In genomic region chr6:55396622-55397041, GRCm38 (mm10) we compare ENCODE assay signal across 9 mouse cellular contexts. TPM values are rescaled to one million over a fixed set of nuclear protein-coding genes. Genes with fewer than 3 reads are reported as not detected.
DNase-seq lines count a peak whose midpoint lies in the region; ATAC-seq lines count a peak whose summit lies in the region.
"Had no signal": no experiment of that assay in that cellular context is flagged by ENCODE, and none has a peak within 500 bp of the region (broad histone marks: within the 10 kb centered on the region; RNA-seq: fewer than 3 reads in every experiment).

No protein-coding gene starts in this region.

- no peaks in the 10 kb centered on the region for H3K27me3 ChIP-seq in kidney, embryonic 16.5 days (ENCODE audit: insufficient read depth, low read length)
- no peaks in the 10 kb centered on the region for H3K27me3 ChIP-seq in stomach, embryonic 16.5 days (ENCODE audit: control insufficient read depth, insufficient read depth, low read length)

- ATAC-seq in kidney, embryonic 16.5 days (ENCODE audit: low FRiP score, low TSS enrichment), result 0 out of 2 replicates have a peak, but pooled peaks have one; percentile 35
- ATAC-seq in frontal cortex, adult (ENCODE audit: low TSS enrichment), result peak; percentile 65
- ATAC-seq in stomach, embryonic 16.5 days (ENCODE audit: insufficient read depth, low FRiP score), result peak; percentile 27; the same call in 1 of the 2 replicates

- 50% methylated on average over 11 of the region's 11 CpGs for WGBS in kidney, embryonic 16.5 days
- 47% methylated on average over 11 of the region's 11 CpGs for WGBS in stomach, embryonic 16.5 days

- no peaks in the 10 kb centered on the region for H3K9me3 ChIP-seq in kidney, embryonic 16.5 days (ENCODE audit: low read length)
- no peaks in the 10 kb centered on the region for H3K9me3 ChIP-seq in stomach, embryonic 16.5 days (replicated peaks; ENCODE audit: control insufficient read depth, low read length)

- no peak overlapping the region for H3K4me3 ChIP-seq in kidney, embryonic 16.5 days (ENCODE audit: low read length)
- H3K4me3 ChIP-seq in stomach, embryonic 16.5 days (replicated peaks; ENCODE audit: low read length), result no peak overlapping the region; the same call in 1 of the 2 replicates
- H3K4me3 ChIP-seq: erythroblast, embryonic 14.5 days had no signal

- 0 out of 2 replicates have a peak overlapping the region, but pooled peaks have one; percentile 31 for H3K27ac ChIP-seq in kidney, embryonic 16.5 days (ENCODE audit: low read length)
- peak overlapping the region; percentile 78 for H3K27ac ChIP-seq in stomach, embryonic 16.5 days (ENCODE audit: low read length)

- DNase-seq in kidney, postnatal 36 days, result no peak
- peak; percentile 86 for DNase-seq in cerebellum, adult 11-12 months
- DNase-seq in layer of hippocampus, adult 11-12 months (ENCODE audit: low spot score), result peak; percentile 81
- peak; percentile 31 for DNase-seq in lung, postnatal 25 days (ENCODE audit: low spot score)
- no peak for DNase-seq in spleen, postnatal 14 days (ENCODE audit: low spot score in 2 of 2)

- H3K36me3 ChIP-seq in kidney, embryonic 16.5 days (ENCODE audit: insufficient read depth, low read length), result no peaks in the 10 kb centered on the region
- no peaks in the 10 kb centered on the region for H3K36me3 ChIP-seq in stomach, embryonic 16.5 days (ENCODE audit: control insufficient read depth, insufficient read depth, low read length)

- H3K9ac ChIP-seq in kidney, embryonic 16.5 days (replicated peaks; ENCODE audit: low read length), result no peak overlapping the region
- peak overlapping the region; percentile 40; the same call in 1 of the 2 replicates for H3K9ac ChIP-seq in stomach, embryonic 16.5 days (ENCODE audit: low read length)

- no peak overlapping the region for H3K4me2 ChIP-seq in kidney, embryonic 16.5 days (replicated peaks; ENCODE audit: low read depth, low read length)
- H3K4me2 ChIP-seq in stomach, embryonic 16.5 days (ENCODE audit: low read depth, low read length), result peak overlapping the region; percentile 27

- H3K4me1 ChIP-seq in kidney, embryonic 16.5 days (ENCODE audit: insufficient read depth, low read length), result peaks cover 5% of the 10 kb centered on the region
- H3K4me1 ChIP-seq in stomach, embryonic 16.5 days (ENCODE audit: control insufficient read depth, insufficient read depth, low read length), result peaks cover 10% of the 10 kb centered on the region

RNA-seq across cellular contexts. Expression of gene Ghrhr, which starts 20.5 kb away (rescaled TPM):
- polyA plus RNA-seq in kidney, embryonic 16.5 days (2015; fragmentation: Nextera tagmentation; extraction: Ambion mirVana), result 0.17 and 0.18 TPM in 2 replicates
- polyA plus RNA-seq in stomach, embryonic 16.5 days (2015; fragmentation: Nextera tagmentation; extraction: Ambion mirVana), result 0.17 TPM in 1 of 2 replicates, not detected in the other
- polyA plus RNA-seq: erythroblast, embryonic 14.5 days had no signal

RNA-seq across cellular contexts. Expression of gene Adcyap1r1, which starts 55.1 kb away (rescaled TPM):
- 2.5 and 2.7 TPM in 2 replicates for polyA plus RNA-seq in kidney, embryonic 16.5 days (2015; fragmentation: Nextera tagmentation; extraction: Ambion mirVana)
- polyA plus RNA-seq in stomach, embryonic 16.5 days (2015; fragmentation: Nextera tagmentation; extraction: Ambion mirVana), result 8.8 and 8.9 TPM in 2 replicates
- polyA plus RNA-seq: erythroblast, embryonic 14.5 days had no signal

Comparison
In these comparisons a context has a peak if more than half of its experiments do, and no peak if none do; other contexts are left out.
1. DNase-seq: peak in cerebellum, adult 11-12 months (single experiment), layer of hippocampus, adult 11-12 months (single experiment) and lung, postnatal 25 days (single experiment); none in kidney, postnatal 36 days (0 of 2) and spleen, postnatal 14 days (0 of 2).
2. Peak in every context shown above with its lines, with median percentiles within 50 percentile points of each other: ATAC-seq.